Mouse (Mus musculus) lung, postnatal 10 days (tissue): ENCODE data around the gene Tcf25.
A peak's percentile ranks its signal among the peaks of the same experiment; 100 is the strongest.

Experiments used
- DNase-seq: peaks from one replicate; pipeline ENCODE4 v3.0.0; 2021

Gene Tcf25

GRCm38 (mm10) chr8:123352118-123352517, 21.4 kb upstream of the Tcf25 start:
- DNase-seq, result no peak

DNA sequence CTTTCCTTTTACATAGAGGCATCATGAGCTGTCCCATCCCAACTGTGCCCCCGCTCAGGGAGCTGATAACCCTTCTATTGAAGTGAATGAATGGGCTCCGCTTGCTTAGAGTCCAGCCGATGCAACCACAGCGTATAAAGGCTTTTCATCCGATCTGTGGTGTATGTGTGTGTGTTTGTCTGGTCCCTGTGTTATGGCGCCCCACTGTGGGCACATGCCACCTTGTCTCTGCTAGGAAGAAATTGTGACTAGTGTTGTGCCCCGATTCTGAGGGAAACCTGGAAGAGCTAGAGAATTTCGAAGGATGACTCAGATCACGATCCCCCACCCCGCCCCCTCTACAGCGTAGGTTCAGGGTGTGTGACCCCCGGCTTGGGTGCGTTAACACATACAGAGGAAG, 20.8 kb upstream of the Tcf25 start:
- peak; percentile 81 for DNase-seq

DNA sequence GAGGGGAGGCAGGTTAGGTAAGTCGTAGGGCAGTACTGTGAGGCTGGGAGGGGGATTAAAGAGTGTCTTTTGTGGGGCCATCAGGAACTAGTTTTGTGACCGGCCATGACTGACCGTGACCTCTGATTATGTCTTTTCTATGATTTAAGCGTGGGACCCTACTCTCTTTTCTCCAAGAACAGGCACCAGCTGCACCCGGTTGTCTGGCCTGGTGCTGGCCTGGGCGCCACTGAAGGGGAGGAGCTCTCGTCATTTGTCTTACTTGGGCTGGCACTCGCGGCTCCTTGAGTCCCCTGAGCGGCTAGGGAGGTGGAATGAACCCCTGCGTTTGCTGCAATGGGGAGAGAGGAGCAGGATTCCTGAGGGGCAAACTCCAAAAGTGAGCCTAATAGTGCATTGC, 20.3 kb upstream of the Tcf25 start:
- no peak for DNase-seq

GRCm38 (mm10) chr8:123361082-123361739, 12.3 kb upstream of the Tcf25 start:
- peak; percentile 82 for DNase-seq

- peak; percentile 97 for DNase-seq
Observed at GRCm38 (mm10) chr8:123374239-123374578, 656 bp downstream of the Tcf25 start.

GRCm38 (mm10) chr8:123375701-123376100, 2.1 kb downstream of the Tcf25 start:
- DNase-seq, result no peak

- no peak for DNase-seq
Observed at GRCm38 (mm10) chr8:123376106-123376505, 2.6 kb downstream of the Tcf25 start.

DNA sequence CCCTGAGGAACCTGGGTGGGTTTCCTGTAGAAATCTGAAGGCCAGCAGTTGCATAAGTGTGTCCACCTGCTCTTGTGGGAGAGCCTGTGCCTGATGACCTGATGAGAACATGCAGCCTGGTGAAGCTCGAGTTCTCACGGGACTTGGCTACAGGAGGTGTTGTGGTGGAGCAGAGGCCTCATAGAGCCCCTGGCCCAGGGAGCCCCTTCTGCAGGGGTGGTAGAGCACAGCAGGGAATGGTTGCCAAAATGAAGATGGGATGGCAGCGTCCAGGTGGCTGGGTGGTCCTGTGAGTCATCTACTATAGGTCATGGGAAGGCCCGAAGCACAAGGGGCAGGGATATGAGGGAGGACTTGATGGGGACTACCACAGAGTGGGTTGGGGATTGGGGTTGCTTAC, 8.2 kb downstream of the Tcf25 start:
- no peak for DNase-seq

- no peak for DNase-seq
Observed at GRCm38 (mm10) chr8:123382516-123382915, 9.0 kb downstream of the Tcf25 start.

- DNase-seq, result peak; percentile 50
Observed at GRCm38 (mm10) chr8:123384883-123385540, 11.5 kb downstream of the Tcf25 start.

DNA sequence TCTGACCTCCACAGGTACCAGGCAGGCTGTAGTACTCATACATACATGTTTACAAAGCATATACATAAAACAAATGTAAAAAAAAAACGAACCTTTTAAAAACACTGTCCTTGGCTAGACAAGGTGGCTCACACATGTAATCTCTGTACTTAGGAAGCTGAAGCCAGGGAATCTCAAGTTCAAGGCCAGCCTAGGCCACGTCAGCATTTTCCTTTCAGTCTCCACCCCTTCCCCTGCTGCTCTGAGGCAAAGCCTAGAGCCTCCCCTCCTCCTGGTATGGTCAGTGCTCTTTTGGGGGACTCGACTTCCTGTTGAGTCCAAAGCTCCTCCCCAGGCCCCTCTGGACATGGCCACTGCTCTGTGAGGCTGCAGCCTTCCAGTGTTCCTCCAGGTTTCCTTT, 13.5 kb downstream of the Tcf25 start:
- DNase-seq, result no peak

DNA sequence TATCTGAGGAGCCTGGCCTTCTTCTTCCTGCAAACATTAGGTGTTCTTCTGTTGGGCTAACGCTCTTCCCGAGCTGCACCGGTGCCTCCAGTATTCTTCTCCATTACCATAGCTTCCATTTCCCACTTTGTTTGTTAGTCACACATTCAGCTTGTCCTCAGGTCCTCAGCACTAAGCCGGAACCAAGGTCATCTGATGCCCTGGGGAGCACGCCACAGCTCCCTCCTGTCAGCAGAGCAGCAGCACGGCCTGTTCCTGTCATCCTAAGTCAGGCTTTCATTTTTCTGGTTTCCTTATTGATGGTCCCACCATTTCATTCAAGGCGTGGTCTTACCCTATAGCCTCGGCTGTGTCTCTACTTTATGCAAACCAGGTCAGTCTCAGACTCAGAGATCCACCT, 14.2 kb downstream of the Tcf25 start:
- no peak for DNase-seq

DNA sequence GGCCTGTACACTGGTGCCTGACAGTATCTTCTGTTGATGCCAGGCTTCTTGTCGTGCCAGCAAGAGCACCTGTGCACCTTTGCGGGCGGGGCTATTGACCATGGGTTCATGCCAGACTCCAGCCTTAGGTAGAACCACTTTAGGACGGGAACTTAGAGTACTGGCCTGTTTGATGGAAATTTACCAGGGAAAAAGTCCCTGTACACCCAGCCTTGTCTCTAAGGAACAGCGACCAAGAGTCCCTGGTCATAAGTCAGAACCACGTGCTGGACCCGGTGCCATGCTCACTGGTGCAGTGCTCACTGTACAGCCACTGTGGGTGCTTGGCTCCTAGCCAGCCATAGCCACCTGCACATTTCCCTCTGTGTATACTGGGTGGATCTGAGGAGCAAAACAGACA, 15.5 kb downstream of the Tcf25 start:
- no peak for DNase-seq

- no peak for DNase-seq
Observed at GRCm38 (mm10) chr8:123398308-123398707, 24.8 kb downstream of the Tcf25 start.

GRCm38 (mm10) chr8:123401936-123402335, 28.4 kb downstream of the Tcf25 start:
- no peak for DNase-seq

GRCm38 (mm10) chr8:123402730-123403326, 29.3 kb downstream of the Tcf25 start:
- no peak for DNase-seq

- no peak for DNase-seq
Observed at GRCm38 (mm10) chr8:123404521-123404920, 31.0 kb downstream of the Tcf25 start.

DNA sequence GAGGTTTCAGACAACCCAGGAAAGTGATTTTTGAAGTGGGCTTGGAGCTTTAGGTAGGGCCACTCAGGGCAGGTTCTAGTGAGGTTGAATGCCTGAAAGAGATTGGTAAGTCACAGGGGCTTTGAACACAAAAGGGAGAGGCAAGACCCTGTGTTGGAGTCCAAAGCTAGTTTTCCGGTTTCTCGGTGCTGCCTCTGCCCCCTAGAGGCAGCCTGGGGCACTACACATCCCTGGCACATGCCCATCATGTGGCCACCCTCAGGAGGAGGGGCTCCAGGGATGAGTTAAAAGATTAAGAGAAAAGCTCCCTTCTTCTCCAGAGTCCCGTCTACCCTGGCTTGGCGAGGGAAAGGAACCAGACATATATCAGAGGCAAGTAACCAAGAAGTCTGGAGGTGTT, 33.2 kb downstream of the Tcf25 start, which contains the start of gene Mc1r:
TSS of gene Mc1r (plus strand) at position 322 of the 400 bp plus-strand sequence.
- DNase-seq, result peak; percentile 75

- DNase-seq, result no peak
Observed at GRCm38 (mm10) chr8:123407612-123408011, 34.1 kb downstream of the Tcf25 start.

DNA sequence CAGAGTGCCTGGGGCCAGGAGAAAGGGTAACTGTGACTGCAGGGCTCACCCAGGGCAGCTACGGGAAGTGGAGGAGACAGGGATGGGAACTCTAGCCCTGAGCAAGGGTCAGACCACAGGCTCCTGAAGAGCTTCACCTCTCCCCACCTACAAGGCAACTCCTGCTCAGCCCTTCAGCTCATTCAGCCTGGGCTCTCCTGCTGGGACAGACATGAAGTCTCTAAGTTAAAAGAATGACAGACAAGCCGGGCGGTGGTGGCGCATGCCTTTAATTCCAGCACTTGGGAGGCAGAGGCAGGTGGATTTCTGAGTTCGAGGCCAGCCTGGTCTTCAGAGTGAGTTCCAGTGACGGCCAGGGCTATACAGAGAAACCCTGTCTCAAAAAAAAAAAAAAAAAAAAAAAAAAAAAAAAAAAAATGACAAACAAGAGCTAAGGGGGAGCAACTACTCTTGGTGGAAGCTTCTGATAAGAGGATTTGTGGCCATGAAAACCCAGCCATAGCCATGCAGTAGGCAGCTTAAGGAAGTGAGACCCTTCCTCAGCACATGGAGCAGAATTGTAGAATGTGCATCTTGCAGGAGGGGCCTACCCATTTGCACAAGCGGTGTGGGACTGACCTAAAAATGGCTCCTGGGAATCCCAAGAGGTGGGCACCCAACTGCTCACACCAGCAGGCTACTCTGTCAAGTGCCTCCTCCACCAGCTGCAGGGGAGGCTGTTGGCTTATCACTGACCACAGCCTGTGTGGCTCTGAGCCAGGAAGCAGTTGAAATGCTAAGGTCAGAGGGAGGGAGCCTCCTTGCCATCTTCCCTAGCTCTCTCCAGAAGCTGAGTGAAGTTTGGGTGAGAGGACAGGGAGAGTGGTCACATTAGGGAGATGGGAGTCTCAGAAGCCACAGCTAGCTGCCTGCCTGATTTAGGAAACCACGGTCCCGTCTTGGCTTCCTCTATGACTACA, 35.3 kb downstream of the Tcf25 start:
- no peak for DNase-seq

DNA sequence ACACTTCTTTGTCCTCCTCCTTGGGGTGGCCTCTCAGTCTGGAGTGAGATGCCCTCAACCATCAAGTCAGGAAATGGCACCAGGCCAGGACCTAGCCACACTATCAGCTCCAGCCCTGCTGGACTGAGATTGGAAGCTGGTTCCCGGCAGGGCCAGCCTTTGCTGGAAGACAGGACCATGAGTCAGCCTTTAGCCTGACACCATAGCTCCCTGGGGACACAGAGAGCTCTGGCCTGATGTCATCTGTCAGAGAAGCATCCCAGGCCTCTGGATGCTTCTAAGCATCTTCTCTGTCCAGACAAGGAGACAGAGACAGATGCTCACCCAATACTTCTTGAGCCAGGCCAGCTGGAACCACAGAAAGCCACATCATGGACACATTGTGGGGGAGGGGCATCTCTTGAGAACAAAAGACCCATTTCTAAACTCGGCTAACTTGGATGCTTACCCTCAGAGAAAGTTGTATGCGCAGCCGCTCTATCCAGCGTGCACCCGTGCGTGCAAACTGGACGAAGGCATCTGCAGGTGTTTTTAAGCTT, 36.6 kb downstream of the Tcf25 start:
- peak; percentile 36 for DNase-seq

GRCm38 (mm10) chr8:123410788-123411187, 37.2 kb downstream of the Tcf25 start:
- no peak for DNase-seq

DNA sequence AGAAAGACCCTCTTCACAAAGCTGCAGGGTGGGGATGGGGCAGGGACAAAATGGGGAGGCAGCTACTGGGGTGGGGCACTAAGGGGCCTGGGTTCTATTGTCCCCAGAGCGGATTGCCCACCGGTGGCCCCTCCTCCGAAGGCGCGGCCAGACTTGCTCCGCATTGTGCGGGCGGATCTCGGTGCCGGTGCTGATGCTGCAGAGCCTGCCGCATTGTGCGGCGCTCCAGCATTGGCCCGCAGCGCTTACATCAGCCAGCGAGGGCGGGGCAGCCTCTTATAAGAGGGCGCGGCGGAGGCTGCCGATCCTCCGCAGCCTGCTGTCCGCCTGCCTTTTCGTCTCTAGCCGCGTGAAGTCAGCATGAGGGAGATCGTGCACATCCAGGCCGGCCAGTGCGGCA, 37.7 kb downstream of the Tcf25 start, which contains the start of gene Tubb3:
TSS of gene Tubb3 (plus strand) at position 179 of the 400 bp plus-strand sequence.
- no peak for DNase-seq
